Mouse (Mus musculus) cerebellum, adult 2 months (tissue): ENCODE data around the gene Frmpd3. TPM values are rescaled to one million over a fixed set of nuclear protein-coding genes. Genes with fewer than 3 reads are reported as not detected.
A peak's percentile ranks its signal among the peaks of the same experiment; 100 is the strongest.

Experiments used
- DNase-seq, 2 experiments: peaks; one replicate each; pipeline ENCODE4 v3.0.0; 2021
- H3K27ac ChIP-seq: fragments of 200-500 bp; 2 replicates; pipeline ENCODE4 v1.5.1; 2012; ENCODE audit warnings: low read length, control low read depth, inconsistent platforms; ENCODE audit not compliant: insufficient read depth
- H3K27me3 ChIP-seq: fragments of 200-500 bp; 2 replicates; pipeline ENCODE4 v1.6.1; 2012; ENCODE audit warnings: inconsistent platforms, mild to moderate bottlenecking, low read length, moderate library complexity; ENCODE audit not compliant: control insufficient read depth, insufficient read depth
- H3K4me1 ChIP-seq: fragments of 200-500 bp; 2 replicates; pipeline ENCODE4 v1.6.1; 2011; ENCODE audit warnings: low read length; ENCODE audit not compliant: control insufficient read depth, insufficient read depth
- H3K4me3 ChIP-seq: fragments of 200-500 bp; replicated peaks from 2 replicates; pipeline ENCODE3; 2011; ENCODE audit warnings: mild to moderate bottlenecking, low read depth, low read length, control low read depth; ENCODE audit not compliant: insufficient read depth
- CTCF ChIP-seq: fragments of 200-500 bp; IDR thresholded peaks from 2 replicates; pipeline ENCODE4 v1.5.1; 2011; ENCODE audit warnings: low read depth, mild to moderate bottlenecking, control low read depth, low read length, moderate library complexity, borderline replicate concordance; ENCODE audit not compliant: insufficient read depth
- POLR2A ChIP-seq: fragments of 200-500 bp; IDR thresholded peaks from 2 replicates; pipeline ENCODE4 v1.6.1; 2011; ENCODE audit warnings: low read length, control low read depth, borderline replicate concordance; ENCODE audit not compliant: insufficient read depth
- WGBS: fragments of 180-500 bp; shearing (Covaris S2); methylation state at CpG from one replicate; pipeline ENCODE4 v1.1.7; 2018; 5-methylcytosine and 5-hydroxymethylcytosine counted together
- polyA plus RNA-seq: library from polyadenylated mRNA; depleted of rRNA; stranded (reverse); fragments of >200 nt; gene quantifications from 2 replicates; pipeline ENCODE4 v1.2.3, GENCODE M21; 2012

Frmpd3 gene
- polyA plus RNA-seq, 1 experiment: 9.9 TPM

- Histone ChIP-seq H3K27ac (no peak overlapping the region), H3K4me1 (peaks cover 12% of the 10 kb centered on the region), H3K4me3 (no peak overlapping the region), H3K27me3 (no peaks in the 10 kb centered on the region)
- 37% methylated on average over 12 of the region's 12 CpGs for WGBS
- TF ChIP-seq CTCF: no peak
- TF ChIP-seq POLR2A: no peak
- DNase-seq: peak; percentile 53 to 59
Observed at GRCm38 (mm10) chrX:140430506-140430905, 88.4 kb downstream of the Frmpd3 start.

- DNase-seq: no peak
- no peak for TF ChIP-seq CTCF
- 79% methylated on average over 15 of the region's 15 CpGs for WGBS
- Histone ChIP-seq H3K4me1 (peaks cover 12% of the 10 kb centered on the region), H3K27me3 (no peaks in the 10 kb centered on the region), H3K27ac (no peak overlapping the region), H3K4me3 (no peak overlapping the region)
Observed at GRCm38 (mm10) chrX:140431981-140432380, 89.9 kb downstream of the Frmpd3 start.

- no peak overlapping the region for H3K27ac ChIP-seq
- H3K27me3 ChIP-seq: no peaks in the 10 kb centered on the region
- DNase-seq: peak; percentile 21 to 25
- WGBS: 41% methylated on average over 11 of the region's 11 CpGs
- no peak overlapping the region for H3K4me3 ChIP-seq
- TF ChIP-seq POLR2A (no peak), CTCF (no peak)
- peaks cover 12% of the 10 kb centered on the region for H3K4me1 ChIP-seq
Observed at GRCm38 (mm10) chrX:140432786-140433185, 90.7 kb downstream of the Frmpd3 start.

GRCm38 (mm10) chrX:140437906-140438305 is 95.8 kb downstream of the Frmpd3 start:
- no peaks in the 10 kb centered on the region for H3K27me3 ChIP-seq
- no peak for TF ChIP-seq POLR2A
- no peak for TF ChIP-seq CTCF
- H3K27ac ChIP-seq: no peak overlapping the region
- DNase-seq: no peak
- no peaks in the 10 kb centered on the region for H3K4me1 ChIP-seq
- H3K4me3 ChIP-seq: no peak overlapping the region

GRCm38 (mm10) chrX:140445551-140445950 is 103.5 kb downstream of the Frmpd3 start:
- no peaks in the 10 kb centered on the region for H3K4me1 ChIP-seq
- H3K27ac ChIP-seq: no peak overlapping the region
- WGBS: 78% methylated on average over 13 of the region's 13 CpGs
- H3K4me3 ChIP-seq: no peak overlapping the region
- TF ChIP-seq CTCF: no peak
- no peaks in the 10 kb centered on the region for H3K27me3 ChIP-seq
- no peak for DNase-seq

GRCm38 (mm10) chrX:140450071-140450470 is 108.0 kb downstream of the Frmpd3 start:
- 67% methylated on average over 3 of the region's 3 CpGs for WGBS
- no peaks in the 10 kb centered on the region for H3K4me1 ChIP-seq
- TF ChIP-seq POLR2A (no peak), CTCF (no peak)
- H3K27me3 ChIP-seq: no peaks in the 10 kb centered on the region
- H3K27ac ChIP-seq: no peak overlapping the region
- no peak overlapping the region for H3K4me3 ChIP-seq
- DNase-seq: no peak

GRCm38 (mm10) chrX:140456279-140456731 is 114.2 kb downstream of the Frmpd3 start, which contains the start of gene Prps1:
Gene Prps1 (plus strand): TSS chrX:140456613.
- Histone ChIP-seq H3K27me3 (no peaks in the 10 kb centered on the region), H3K4me1 (no peaks in the 10 kb centered on the region), H3K27ac (peak within 1 kb of the TSS; percentile 35; the same call in 1 of the 2 replicates), H3K4me3 (peak within 1 kb of the TSS; percentile 90)
- TF ChIP-seq CTCF (no peak), POLR2A (peak; percentile 64; the same call in 1 of the 2 replicates)
- DNase-seq: peak; percentile 83 to 84
- WGBS: 14% methylated on average over 26 of the region's 26 CpGs

GRCm38 (mm10) chrX:140456751-140457491 is 114.9 kb downstream of the Frmpd3 start:
- Histone ChIP-seq H3K27ac (peak overlapping the region; percentile 35; the same call in 1 of the 2 replicates), H3K4me3 (peak overlapping the region; percentile 90), H3K27me3 (no peaks in the 10 kb centered on the region), H3K4me1 (no peaks in the 10 kb centered on the region)
- DNase-seq: peak in 1 of 2 experiments; percentile 30
- TF ChIP-seq POLR2A: no peak
- TF ChIP-seq CTCF: no peak
- WGBS: 5% methylated on average over 39 of the region's 39 CpGs
